Mouse (Mus musculus) liver, adult (tissue): ENCODE results near the gene Lamtor1.

Experiments
- GATA4 ChIP-seq: IDR thresholded peaks from 2 replicates; pipeline ENCODE4 v1.6.1; 2014; ENCODE audit warnings: mild to moderate bottlenecking, low read length; ENCODE audit not compliant: insufficient replicate concordance

Gene Lamtor1

DNA sequence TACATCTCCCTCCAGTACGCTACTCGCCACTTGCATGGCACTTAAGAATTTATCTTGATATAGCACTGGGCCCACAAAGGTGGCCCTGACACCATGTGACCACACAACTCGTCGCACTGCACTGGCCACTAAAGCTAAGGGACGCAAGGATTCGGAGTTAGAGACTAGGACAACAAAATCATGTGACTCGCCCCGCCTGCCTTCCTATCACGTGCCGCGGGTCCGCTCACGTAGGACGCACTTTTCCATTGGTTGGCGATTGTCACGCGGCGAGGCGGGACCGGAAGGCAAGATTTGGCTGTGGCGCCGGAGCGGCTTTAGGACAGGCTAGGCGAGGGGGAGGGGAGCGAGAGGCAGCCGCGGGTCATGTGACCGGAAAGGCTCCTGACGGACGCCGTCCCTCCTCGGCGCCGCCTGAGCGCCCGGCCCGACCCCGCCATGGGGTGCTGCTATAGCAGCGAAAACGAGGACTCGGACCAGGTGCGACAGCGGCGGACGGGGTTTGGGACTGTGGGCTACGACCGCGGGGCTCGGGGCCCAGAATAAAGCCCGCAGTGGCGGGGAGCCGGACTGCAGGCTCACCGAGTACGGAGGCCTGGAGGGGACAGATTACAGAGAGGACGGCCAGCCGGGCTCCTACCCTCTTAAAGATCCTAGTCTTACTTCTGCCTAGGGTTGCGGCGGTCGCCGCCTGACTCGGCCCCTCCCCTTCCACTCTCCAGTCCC is at the start of gene Lamtor1:
Gene Lamtor1 (plus strand): TSS at position 344 of the 726 bp plus-strand sequence.
- peak; percentile 40; the same call in 1 of the 2 replicates for TF ChIP-seq GATA4

DNA sequence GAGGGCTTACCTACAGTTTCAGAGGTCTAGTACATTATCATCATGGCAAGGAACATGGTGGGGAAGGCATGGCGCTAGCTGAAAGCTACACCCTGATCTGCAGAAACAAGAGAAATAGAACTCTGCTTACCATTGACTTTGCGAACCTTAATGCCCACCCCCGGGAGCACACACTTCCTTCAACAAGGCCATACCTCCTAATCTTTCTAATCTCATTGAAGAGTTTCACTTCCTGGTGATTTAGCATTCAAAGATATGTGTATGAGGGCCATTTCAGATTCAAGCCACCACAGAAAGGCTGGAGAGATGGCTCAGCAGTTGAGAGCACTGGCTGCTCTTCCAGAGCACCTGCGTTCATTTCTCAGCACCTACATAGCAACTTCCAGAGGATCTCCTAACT is 48.6 kb upstream of the Lamtor1 start, which contains the start of gene Folr2:
Gene Folr2 (minus strand): TSS at position 101 of the 400 bp plus-strand sequence.
- TF ChIP-seq GATA4, result no peak

DNA sequence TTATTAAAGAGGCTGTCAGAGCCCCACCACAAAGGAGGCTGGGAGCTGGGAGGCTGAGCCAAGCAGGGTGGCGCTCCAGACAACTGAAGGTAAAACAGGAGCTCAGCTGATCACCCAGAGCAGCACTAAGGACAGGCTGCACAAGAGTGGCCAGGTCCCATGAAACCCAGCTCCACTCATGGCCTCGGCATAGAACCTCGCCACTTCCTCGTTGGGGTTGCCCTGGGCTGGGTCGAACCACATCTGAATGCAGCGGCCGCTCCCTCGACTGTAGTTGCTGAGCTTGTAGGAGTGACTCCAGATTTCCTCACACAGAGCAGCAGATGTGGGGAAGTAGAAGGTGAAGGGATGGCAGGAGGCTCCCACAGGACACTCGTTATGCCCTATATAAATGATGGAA is 47.3 kb upstream of the Lamtor1 start:
- no peak for TF ChIP-seq GATA4

DNA sequence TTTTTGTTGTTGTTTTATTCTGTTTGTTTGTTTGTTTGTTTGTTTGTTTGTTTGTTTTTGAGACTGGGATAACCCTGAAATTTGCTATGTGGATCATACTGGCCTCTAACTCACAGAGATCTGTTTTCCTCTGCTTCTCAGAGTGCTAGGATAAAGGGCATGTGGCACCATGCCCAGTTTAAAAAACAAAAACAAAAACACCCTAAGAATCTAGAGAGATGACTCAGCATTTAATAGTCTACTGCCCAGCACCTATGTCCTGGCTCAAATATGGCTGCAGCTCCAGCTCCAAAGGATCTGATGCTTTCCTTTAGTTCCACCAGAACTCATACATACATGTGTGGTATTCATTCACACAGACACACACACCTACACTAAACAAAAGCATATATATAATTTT is 44.7 kb upstream of the Lamtor1 start:
- TF ChIP-seq GATA4, result no peak

DNA sequence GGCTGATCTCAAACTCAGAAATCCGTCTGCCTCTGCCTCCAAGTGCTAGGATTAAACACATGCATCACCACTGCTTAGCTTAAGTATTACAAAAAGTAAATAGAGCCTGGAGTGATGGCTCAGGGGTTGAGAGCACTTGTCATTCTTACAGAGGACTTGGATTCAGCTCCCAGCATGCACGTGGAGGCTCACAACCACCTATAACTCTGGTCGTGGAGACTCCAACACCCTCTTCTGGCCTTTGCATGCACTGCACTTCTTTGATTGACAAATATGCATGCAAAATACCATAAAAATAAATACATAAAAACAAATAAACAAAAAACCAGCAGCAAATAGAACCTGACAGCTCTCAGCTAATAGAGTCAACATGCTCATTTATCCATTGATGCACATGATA is 43.4 kb upstream of the Lamtor1 start:
- no peak for TF ChIP-seq GATA4

DNA sequence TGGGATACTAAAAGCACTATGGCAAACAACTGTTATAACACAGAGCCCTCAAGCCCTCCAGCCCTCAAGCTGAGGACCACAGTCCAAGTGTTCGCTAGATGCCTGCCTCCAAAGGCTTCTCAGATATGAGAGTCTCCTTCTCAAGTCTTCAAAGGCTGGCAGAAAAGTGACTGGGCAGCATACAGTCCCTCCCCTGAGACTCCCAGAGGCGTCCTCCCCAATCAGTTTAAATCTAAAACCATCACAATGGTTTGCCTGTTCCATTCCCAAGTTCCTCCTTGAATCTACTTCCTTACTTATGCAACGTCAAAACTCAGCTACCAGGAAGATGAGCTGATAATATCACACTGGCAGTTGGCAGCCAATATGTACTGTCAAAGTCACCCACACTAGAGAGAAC is 42.3 kb upstream of the Lamtor1 start, which contains the start of gene Anapc15:
Gene Anapc15 (plus strand): TSS at position 301 of the 400 bp plus-strand sequence.
- TF ChIP-seq GATA4, result no peak

DNA sequence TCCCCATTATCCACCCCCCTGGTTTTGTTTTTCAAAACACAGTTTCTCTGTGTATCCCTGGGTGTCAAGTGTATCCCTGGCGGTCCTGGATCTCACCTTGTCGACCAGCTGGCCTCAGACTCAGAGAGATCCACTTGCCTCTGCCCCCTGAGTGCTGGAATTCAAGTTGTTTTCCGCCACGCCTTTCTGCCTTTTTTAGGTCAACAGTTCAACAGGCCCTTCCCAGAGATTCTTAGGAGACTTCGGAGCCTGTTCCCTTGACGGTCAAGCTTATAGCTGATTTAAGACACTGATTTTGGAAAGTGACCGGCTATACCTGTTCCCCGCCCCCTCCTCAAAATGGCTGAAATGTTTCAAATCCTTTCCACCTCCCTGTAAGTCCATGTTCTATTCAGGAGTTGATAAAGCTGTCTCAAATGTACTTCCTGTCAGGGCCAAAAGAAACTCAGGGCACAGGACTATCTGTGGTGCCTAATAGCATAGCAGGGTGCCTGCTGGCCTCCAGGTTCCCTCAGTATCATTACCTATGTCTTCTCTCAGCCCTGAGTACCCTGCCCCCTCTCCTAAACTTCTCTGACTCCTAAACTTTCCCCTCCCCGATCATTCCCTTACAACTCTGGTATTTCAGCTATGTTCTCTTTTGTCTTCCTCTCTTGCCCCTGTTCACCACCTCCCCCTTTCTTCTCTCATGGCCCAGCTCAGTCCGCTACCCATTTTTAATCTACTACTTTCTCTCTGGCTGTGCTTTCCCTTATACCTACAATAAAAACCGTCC is 39.0 kb upstream of the Lamtor1 start:
- no peak for TF ChIP-seq GATA4

DNA sequence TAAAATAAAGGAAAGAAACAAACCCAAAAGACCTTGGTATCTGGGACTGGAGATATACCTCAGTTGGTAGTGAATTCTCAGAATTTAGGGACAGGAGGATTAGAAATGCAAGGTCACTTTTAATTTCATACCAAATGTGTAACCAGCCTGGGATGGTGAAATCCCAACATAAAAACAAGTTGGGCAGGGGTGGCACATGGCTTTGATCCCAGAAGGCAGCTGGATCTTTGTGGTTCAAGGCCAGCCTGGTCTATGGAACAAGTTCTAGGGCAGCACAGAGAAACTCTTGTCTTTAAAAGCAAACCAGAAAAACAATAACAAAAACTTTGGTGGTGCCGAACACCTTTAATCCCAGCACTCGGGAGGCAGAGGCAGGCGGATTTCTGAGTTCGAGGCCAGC is 38.2 kb upstream of the Lamtor1 start:
- no peak for TF ChIP-seq GATA4

DNA sequence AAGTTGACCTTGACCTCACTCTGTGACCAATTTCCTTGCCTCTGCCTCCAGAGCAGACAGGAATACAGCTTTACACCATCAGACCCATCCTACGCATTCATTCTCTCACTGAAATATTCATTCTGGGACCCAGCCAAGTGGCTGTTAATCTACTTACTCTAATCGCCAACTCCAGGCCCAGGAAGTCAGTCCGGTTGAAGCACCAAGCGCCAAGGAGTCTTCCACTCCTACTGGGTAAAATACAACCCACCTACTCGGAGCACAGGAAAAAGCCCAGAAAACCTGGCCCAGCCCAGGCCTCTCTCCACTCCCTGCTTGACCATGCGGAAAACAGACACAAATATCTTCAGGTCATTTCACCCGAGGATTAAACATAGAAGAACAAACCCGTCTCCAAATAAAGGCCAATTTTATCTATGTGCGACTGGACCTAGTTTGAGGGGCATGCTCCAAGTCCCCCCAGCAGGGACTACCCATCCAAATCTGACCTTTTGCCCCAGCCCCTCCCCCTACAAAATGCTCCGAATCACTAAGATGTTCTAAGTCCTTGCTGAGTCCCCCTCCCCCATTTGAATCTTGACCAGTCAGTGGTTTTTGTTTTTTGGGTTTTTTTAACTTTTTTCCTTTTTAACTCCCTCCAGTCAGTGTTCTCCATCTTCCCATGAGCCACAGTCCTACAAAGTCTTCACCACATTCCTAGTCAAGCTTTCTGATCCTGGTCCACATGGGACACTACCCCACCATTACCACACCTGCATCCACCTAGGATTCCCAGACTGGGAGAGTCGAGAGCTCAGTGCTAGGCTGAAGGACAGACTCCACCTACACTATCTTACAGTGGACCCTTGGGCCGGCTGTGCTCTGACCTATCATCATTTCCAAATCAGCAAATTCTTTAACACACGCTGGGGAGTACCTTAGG is 37.2 kb upstream of the Lamtor1 start:
- TF ChIP-seq GATA4, result no peak; the same call in 1 of the 2 replicates

DNA sequence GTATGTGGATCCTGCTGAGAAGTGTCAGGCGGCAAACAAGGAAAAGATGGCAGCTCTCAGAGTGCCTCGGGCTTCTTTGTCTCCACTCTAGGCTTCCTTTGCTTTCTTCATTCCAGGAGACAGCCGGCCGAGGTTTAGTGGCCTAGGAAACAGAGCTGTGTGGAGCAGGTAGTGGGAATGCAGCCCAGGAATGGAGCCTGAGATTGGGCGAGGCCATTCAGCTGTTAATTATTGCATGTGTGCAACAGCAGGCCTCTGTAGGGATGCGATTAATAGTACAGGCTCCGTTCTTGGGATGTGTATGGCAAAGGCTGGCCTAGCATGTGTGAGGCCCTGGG is 36.6 kb upstream of the Lamtor1 start:
- no peak for TF ChIP-seq GATA4

DNA sequence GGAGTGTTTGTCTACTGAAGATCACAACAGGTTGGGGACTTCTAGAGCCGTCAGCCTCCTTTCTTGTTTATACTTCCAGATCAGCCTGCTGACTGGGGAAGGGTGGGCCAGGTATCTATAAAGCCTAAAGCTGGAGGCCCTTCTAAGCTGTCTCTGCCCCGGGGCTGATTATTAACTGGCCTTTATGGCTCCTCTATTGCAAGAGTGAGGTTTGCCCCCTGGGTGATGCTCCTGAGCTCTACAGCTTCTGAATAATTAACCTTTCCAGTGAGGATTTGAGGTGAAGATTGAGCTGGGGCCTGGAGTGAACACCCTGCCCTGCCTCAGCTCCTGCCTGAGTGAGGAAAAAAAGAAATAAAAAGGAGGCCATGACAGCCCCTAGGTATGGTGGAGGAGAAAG is 35.1 kb upstream of the Lamtor1 start, which contains the start of gene Folr1:
Gene Folr1 (minus strand): TSS at position 160 of the 400 bp plus-strand sequence.
- TF ChIP-seq GATA4, result no peak

DNA sequence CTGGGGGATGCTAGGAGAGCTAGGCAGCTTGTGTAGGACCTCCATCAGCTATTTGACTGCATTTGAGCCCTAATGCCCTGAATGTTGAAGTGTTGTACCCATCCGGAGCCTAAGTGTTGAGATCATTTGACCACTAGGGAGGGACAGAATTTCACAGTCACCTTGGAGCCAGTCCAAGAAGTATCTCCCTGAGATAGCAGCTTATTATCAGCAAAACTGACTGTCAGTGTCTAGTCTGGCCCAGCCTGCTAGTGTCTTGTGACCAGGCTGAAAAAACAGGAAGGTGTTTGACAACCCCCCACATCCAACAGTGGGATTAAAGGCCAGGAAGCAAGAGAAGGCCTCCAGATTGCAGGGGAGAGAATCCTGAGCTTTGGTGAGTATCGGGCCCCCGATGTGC is 34.4 kb upstream of the Lamtor1 start:
- TF ChIP-seq GATA4, result peak; percentile 94

DNA sequence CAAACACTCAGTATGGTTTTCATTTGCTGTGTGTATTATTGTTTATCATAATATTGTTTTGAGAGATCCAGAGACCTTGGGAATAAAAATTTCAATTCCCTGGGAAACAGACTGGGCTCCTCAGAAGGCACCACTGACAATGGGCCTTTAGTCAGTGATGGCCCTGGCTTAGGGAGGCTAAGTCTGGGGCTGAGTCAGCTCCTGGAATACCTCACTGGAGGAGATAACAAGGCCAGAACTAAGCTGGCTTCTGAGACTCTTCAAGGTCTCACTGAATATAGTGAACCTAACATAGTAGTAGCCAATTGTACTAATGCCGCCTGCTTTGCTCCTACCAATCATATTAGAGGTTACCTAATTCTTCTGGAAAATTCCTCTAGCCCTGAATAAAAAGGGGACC is 29.7 kb upstream of the Lamtor1 start:
- TF ChIP-seq GATA4, result no peak

DNA sequence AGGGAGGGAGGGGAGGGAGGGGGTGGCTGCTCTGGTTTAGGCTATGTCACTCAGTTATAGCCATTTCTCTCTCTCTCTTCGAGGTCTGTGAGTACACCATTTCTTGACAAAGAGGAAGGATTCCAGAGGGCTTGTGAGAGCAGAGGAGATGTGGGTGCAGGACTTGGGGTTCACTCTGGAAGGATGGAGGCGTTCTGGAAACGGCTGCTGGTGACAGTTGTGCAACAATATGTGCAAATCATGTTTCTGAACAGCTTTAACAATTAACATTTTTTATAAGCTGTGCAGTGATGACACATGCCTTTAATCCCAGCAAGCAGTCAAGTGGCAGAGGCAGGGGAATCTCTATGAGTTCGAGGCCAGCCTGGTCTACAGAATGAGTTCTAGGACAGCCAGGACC is 24.8 kb upstream of the Lamtor1 start:
- no peak for TF ChIP-seq GATA4
